Mouse (Mus musculus): ENCODE measurements around the gene Pak1ip1. TPM values are rescaled to one million over a fixed set of nuclear protein-coding genes. Genes with fewer than 3 reads are reported as not detected.

Pak1ip1 gene
- total and polyA plus RNA-seq, 2 experiments from 2014 or later, result 38.2 to 48.0 TPM

DNA sequence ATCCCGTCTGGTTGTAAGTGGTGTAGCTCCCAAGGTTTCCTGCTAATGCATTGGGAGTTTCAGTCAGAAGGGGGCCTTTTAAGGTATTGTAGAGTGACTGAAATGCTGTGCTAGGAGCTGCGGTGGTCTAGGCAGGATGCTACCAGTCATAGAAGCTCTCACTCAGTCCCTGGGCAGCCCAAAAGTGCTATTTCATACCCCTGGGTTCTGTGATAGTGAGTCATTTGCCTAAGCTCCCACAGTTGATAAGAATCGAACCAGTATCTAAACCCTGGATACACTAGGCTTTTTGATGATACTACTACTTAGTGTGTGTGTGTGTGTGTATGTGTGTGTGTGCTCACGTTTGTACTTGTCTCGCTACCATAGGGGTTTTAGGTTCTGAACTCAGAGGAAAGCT, 29.3 kb downstream of the Pak1ip1 start:
- Histone ChIP-seq H3K4me3 (ENCODE audit: low read depth, low read length) (no peak overlapping the region), H3K9me3 (replicated peaks; ENCODE audit: control insufficient read depth, low read length) (no peaks in the 10 kb centered on the region), H3K27me3 (ENCODE audit: control insufficient read depth, insufficient read depth, low read length) (no peaks in the 10 kb centered on the region), H3K4me2 (ENCODE audit: low read depth, low read length) (no peak overlapping the region), H3K4me1 (ENCODE audit: control insufficient read depth, insufficient read depth) (no peaks in the 10 kb centered on the region), H3K9ac (replicated peaks; ENCODE audit: low read depth, low read length) (no peak overlapping the region), H3K27ac (ENCODE audit: low read depth) (no peak overlapping the region), H3K36me3 (replicated peaks; ENCODE audit: control insufficient read depth, insufficient read depth, low read length) (no peaks in the 10 kb centered on the region)
- WGBS, result 64% methylated on average over 5 of the region's 5 CpGs
- no peak for TF ChIP-seq CTCF (IDR thresholded peaks at IDR 0.05; ENCODE audit: low read depth)
- DNase-seq (ENCODE audit: low spot score) (no peak), ATAC-seq (ENCODE audit: insufficient read depth, low read depth) (no peak)

GRCm38 (mm10) chr13:41042511-41042910, 41.7 kb downstream of the Pak1ip1 start:
- Histone ChIP-seq H3K9ac (replicated peaks; ENCODE audit: low read depth, low read length) (no peak overlapping the region), H3K36me3 (replicated peaks; ENCODE audit: control insufficient read depth, insufficient read depth, low read length) (no peaks in the 10 kb centered on the region), H3K4me1 (ENCODE audit: control insufficient read depth, insufficient read depth) (no peaks in the 10 kb centered on the region), H3K27me3 (ENCODE audit: control insufficient read depth, insufficient read depth, low read length) (no peaks in the 10 kb centered on the region), H3K9me3 (replicated peaks; ENCODE audit: control insufficient read depth, low read length) (no peaks in the 10 kb centered on the region), H3K27ac (ENCODE audit: low read depth) (no peak overlapping the region), H3K4me3 (ENCODE audit: low read depth, low read length) (no peak overlapping the region), H3K4me2 (ENCODE audit: low read depth, low read length) (no peak overlapping the region)
- no peak for DNase-seq (ENCODE audit: low spot score)
- no peak for ATAC-seq (ENCODE audit: insufficient read depth, low read depth)
- no peak for TF ChIP-seq EP300 (IDR thresholded peaks at IDR 0.05; ENCODE audit: low read depth)
- TF ChIP-seq CTCF (IDR thresholded peaks at IDR 0.05; ENCODE audit: low read depth), result no peak
- WGBS, result 83% methylated on average over 4 of the region's 4 CpGs

DNA sequence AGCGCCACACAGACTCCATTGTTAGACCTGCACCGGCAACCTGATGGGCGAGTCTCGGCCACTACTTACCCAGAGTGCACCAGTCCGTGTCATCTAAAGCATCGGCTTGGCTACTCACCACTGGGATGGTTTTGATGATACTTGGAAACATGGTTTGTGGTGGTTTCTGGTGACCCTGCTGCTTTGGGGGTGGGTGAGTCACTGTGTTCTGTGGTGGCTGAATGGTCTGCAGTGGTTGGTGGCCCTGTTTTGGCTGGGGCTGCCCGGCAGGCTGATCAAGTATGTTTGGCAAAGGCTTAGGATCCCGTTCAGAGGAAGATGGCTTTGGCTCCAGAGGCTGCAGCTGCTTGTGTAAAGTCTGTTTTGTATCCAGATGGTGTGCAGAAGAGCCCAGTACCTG, 45.1 kb downstream of the Pak1ip1 start:
- Histone ChIP-seq H3K36me3 (replicated peaks; ENCODE audit: control insufficient read depth, insufficient read depth, low read length) (no peaks in the 10 kb centered on the region), H3K4me2 (ENCODE audit: low read depth, low read length) (no peak overlapping the region), H3K9ac (replicated peaks; ENCODE audit: low read depth, low read length) (no peak overlapping the region), H3K27me3 (ENCODE audit: control insufficient read depth, insufficient read depth, low read length) (no peaks in the 10 kb centered on the region), H3K4me3 (ENCODE audit: low read depth, low read length) (no peak overlapping the region), H3K4me1 (ENCODE audit: control insufficient read depth, insufficient read depth) (no peaks in the 10 kb centered on the region), H3K27ac (ENCODE audit: low read depth) (no peak overlapping the region), H3K9me3 (replicated peaks; ENCODE audit: control insufficient read depth, low read length) (no peaks in the 10 kb centered on the region)
- DNase-seq (ENCODE audit: low spot score), result no peak
- TF ChIP-seq CTCF (IDR thresholded peaks at IDR 0.05; ENCODE audit: low read depth) (no peak), EP300 (IDR thresholded peaks at IDR 0.05; ENCODE audit: low read depth) (no peak)
- ATAC-seq (ENCODE audit: insufficient read depth, low read depth), result no peak
- 84% methylated on average over 8 of the region's 8 CpGs for WGBS

DNA sequence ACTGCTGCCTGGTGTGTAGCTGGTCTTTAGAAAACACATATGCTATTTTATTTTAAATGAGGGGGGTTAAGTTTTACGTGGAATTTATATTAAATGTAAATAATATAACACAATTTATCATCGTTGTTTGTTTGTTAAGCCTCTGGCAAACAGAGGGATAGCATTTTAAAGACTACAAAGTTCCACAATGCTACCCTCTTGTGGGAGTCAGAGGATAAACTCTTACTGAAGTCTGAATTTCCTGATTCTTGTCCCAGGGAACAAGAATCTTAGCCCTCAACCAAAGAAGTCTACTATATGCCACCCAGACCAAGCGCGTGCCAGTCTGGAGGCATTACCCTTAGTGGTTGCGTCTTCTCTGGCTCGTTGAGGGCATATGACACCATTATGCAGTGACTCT, 46.5 kb downstream of the Pak1ip1 start:
- no peak overlapping the region for H3K4me2 ChIP-seq (ENCODE audit: low read depth, low read length)
- TF ChIP-seq EP300 (IDR thresholded peaks at IDR 0.05; ENCODE audit: low read depth) (no peak), CTCF (IDR thresholded peaks at IDR 0.05; ENCODE audit: low read depth) (no peak)
- H3K27me3 ChIP-seq (ENCODE audit: control insufficient read depth, insufficient read depth, low read length), result no peaks in the 10 kb centered on the region
- H3K4me1 ChIP-seq (ENCODE audit: control insufficient read depth, insufficient read depth), result no peaks in the 10 kb centered on the region
- no peak overlapping the region for H3K9ac ChIP-seq (replicated peaks; ENCODE audit: low read depth, low read length)
- no peaks in the 10 kb centered on the region for H3K9me3 ChIP-seq (replicated peaks; ENCODE audit: control insufficient read depth, low read length)
- WGBS, result 77% methylated on average over 6 of the region's 6 CpGs
- DNase-seq (ENCODE audit: low spot score), result no peak
- ATAC-seq (ENCODE audit: insufficient read depth, low read depth), result no peak
- H3K4me3 ChIP-seq (ENCODE audit: low read depth, low read length), result no peak overlapping the region
- H3K36me3 ChIP-seq (replicated peaks; ENCODE audit: control insufficient read depth, insufficient read depth, low read length), result no peaks in the 10 kb centered on the region
- no peak overlapping the region for H3K27ac ChIP-seq (ENCODE audit: low read depth)

GRCm38 (mm10) chr13:41051965-41052364, 51.1 kb downstream of the Pak1ip1 start:
- TF ChIP-seq EP300 (IDR thresholded peaks at IDR 0.05; ENCODE audit: low read depth), result no peak
- TF ChIP-seq CTCF (IDR thresholded peaks at IDR 0.05; ENCODE audit: low read depth), result no peak
- no peak for DNase-seq (ENCODE audit: low spot score)
- no peak for ATAC-seq (ENCODE audit: insufficient read depth, low read depth)
- WGBS, result 72% methylated on average over 5 of the region's 5 CpGs
- no peak overlapping the region for H3K27ac ChIP-seq (ENCODE audit: low read depth)
- H3K27me3 ChIP-seq (ENCODE audit: control insufficient read depth, insufficient read depth, low read length), result no peaks in the 10 kb centered on the region
- H3K9ac ChIP-seq (replicated peaks; ENCODE audit: low read depth, low read length), result no peak overlapping the region
- no peaks in the 10 kb centered on the region for H3K9me3 ChIP-seq (replicated peaks; ENCODE audit: control insufficient read depth, low read length)
- no peak overlapping the region for H3K4me3 ChIP-seq (ENCODE audit: low read depth, low read length)
- no peaks in the 10 kb centered on the region for H3K4me1 ChIP-seq (ENCODE audit: control insufficient read depth, insufficient read depth)
- no peaks in the 10 kb centered on the region for H3K36me3 ChIP-seq (replicated peaks; ENCODE audit: control insufficient read depth, insufficient read depth, low read length)
- no peak overlapping the region for H3K4me2 ChIP-seq (ENCODE audit: low read depth, low read length)

Other genes with a start within 250 kb of the Pak1ip1 start
- gene Gcnt2, start 141.3 kb upstream of the Pak1ip1 start, total RNA-seq (2014; rRNA removed; ENCODE audit: low replicate concordance), result 12.9 and 15.5 TPM in 2 replicates
- gene Gcnt2, start 141.3 kb upstream of the Pak1ip1 start, polyA plus RNA-seq (2015; fragmentation: Nextera tagmentation; extraction: Ambion mirVana), result 2.8 and 3.1 TPM in 2 replicates
- gene Tmem14c, start 15.3 kb downstream of the Pak1ip1 start, total RNA-seq (2014; rRNA removed; ENCODE audit: low replicate concordance), result 116 and 142 TPM in 2 replicates
- gene Tmem14c, start 15.3 kb downstream of the Pak1ip1 start, polyA plus RNA-seq (2015; fragmentation: Nextera tagmentation; extraction: Ambion mirVana), result 282 and 290 TPM in 2 replicates
- gene Mak, start 78.7 kb downstream of the Pak1ip1 start, total RNA-seq (2014; rRNA removed; ENCODE audit: low replicate concordance), result not detected in 2 replicates
- 0.05 and 0.14 TPM in 2 replicates for gene Mak, start 78.7 kb downstream of the Pak1ip1 start, polyA plus RNA-seq (2015; fragmentation: Nextera tagmentation; extraction: Ambion mirVana)
- gene Gcm2, start 110.0 kb downstream of the Pak1ip1 start, total RNA-seq (2014; rRNA removed; ENCODE audit: low replicate concordance), result not detected in 2 replicates
- not detected in 2 replicates for gene Gcm2, start 110.0 kb downstream of the Pak1ip1 start, polyA plus RNA-seq (2015; fragmentation: Nextera tagmentation; extraction: Ambion mirVana)
- not detected in 2 replicates for gene Sycp2l, start 113.3 kb downstream of the Pak1ip1 start, total RNA-seq (2014; rRNA removed; ENCODE audit: low replicate concordance)
- not detected in 2 replicates for gene Sycp2l, start 113.3 kb downstream of the Pak1ip1 start, polyA plus RNA-seq (2015; fragmentation: Nextera tagmentation; extraction: Ambion mirVana)
- gene Elovl2, start 219.4 kb downstream of the Pak1ip1 start, total RNA-seq (2014; rRNA removed; ENCODE audit: low replicate concordance), result 0.35 TPM in 1 of 2 replicates, not detected in the other
- 0.22 and 0.23 TPM in 2 replicates for gene Elovl2, start 219.4 kb downstream of the Pak1ip1 start, polyA plus RNA-seq (2015; fragmentation: Nextera tagmentation; extraction: Ambion mirVana)
- gene Smim13, start 248.8 kb downstream of the Pak1ip1 start, total RNA-seq (2014; rRNA removed; ENCODE audit: low replicate concordance), result 14.6 and 15.5 TPM in 2 replicates
- 7.9 TPM in 2 replicates for gene Smim13, start 248.8 kb downstream of the Pak1ip1 start, polyA plus RNA-seq (2015; fragmentation: Nextera tagmentation; extraction: Ambion mirVana)